Mouse (Mus musculus): ENCODE measurements around the gene Usp54.
A peak's percentile ranks its signal among the peaks of the same experiment; 100 is the strongest.
"Not testable (repeated sequence)": the region's sequence is repeated elsewhere in the genome, so short reads cannot be mapped to it uniquely, and the experiment has no call there.

Gene Usp54

DNA sequence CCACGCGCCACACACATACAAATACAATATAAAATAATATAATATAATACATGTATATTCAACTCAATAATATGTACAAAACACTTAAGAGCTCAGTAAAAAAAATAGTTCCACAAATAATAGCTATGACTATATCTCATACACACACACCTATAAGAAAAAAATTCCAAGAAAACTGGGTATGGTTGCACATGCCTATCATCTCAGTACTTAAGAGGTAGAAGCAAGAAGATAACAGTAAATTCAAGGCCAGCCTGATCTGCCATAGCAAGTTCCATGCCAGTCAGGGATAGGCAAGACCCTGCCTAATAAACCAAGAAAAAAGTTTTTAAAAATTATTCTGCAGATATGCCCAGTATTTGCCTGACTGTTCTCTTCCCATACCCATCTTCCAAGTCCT is 25.8 kb downstream of the Usp54 start:
- ATAC-seq (ENCODE audit: insufficient number of reproducible peaks, low FRiP score, low TSS enrichment): no peak

DNA sequence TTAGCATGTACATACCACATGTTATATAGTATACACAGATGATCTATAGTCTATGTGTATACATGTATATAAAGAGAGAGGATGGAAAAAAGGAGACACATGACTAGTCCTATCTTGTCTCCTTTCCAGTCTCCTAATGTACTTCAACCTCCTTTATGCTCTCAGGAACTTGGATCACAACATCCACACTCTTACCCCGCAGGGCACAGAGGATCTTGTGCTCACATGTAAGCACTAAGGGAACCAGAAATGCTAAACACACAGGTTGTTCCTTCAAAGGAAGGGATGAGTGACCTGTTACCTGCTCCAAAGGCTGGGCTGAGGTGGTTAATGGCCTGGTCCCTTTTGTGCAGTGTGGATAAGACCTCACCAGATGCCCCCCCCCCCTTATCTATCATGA is 28.0 kb downstream of the Usp54 start:
- no peak for ATAC-seq (ENCODE audit: insufficient number of reproducible peaks, low FRiP score, low TSS enrichment)

DNA sequence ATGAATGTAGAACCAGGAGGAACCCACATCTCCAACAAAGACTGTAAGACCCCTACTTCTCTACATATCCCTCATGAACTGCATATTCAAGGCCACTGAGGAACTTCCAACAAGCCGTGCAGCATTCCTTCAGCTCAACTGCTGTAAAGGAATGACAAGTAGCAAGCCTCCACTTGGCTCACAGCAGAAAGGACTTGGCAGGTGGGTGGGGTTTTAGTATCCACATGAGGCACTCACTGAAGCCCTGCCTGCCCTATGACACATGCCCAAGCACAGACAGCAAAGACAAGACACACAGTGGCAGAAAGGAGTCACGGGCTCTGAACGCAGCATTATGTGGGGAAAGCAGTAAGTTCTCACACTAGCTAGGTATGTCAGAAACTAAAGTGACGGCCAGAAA is 30.7 kb downstream of the Usp54 start:
- ATAC-seq (ENCODE audit: insufficient number of reproducible peaks, low FRiP score, low TSS enrichment): no peak

DNA sequence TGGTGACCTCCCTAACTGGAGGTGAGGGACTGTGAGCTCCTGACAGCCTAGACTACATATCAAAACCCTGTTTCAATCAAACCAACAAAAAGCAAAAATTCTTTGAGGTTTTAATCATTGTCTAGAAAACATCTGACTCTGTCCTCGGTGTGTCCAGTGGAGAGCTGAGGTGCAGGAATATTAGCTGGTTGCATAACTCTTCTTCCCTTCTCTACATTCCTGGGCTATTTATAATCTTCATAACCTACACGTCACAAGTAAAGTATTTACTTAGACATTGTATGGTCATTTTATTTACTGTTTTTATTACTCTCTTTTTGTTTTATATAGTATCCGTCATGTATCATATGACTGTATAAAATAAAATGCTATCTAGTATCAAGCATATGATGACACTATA is 31.3 kb downstream of the Usp54 start:
- no peak for ATAC-seq (ENCODE audit: insufficient number of reproducible peaks, low FRiP score, low TSS enrichment)

DNA sequence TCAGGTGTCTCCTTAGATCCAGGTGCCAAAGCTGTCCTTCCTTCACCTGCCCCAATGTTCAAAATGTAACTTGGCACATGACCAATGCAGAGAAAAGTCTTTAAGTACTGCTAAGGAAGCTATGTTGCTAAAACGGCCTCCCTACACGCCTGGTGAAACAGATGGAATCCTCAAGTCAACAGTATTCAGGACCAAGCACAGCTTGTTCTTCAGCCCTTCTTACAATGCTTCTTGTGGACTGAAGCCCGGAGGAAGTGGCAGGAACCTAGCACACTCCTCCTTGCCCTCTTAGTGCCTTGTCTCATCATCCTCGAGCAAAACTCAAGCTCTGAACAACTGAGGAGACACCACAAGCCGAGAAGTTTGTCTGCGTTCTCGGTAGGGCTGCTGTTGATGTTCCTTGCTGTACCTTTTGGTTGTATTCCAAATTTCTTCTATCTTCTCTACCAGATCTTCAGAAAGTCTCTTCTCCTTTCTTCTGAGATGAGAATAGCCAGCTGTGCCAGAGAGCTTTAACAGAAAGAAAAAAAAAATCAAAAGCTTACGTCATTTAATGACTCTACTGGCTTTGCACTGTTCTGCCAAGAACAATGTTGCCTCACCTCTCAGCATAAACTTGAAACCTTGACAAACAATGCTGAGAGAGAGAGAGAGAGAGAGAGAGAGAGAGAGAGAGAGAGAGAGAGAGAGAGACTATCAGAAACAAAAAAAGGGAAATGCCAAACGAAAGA is 33.3 kb downstream of the Usp54 start:
- ATAC-seq (ENCODE audit: insufficient number of reproducible peaks, low FRiP score, low TSS enrichment): no peak

DNA sequence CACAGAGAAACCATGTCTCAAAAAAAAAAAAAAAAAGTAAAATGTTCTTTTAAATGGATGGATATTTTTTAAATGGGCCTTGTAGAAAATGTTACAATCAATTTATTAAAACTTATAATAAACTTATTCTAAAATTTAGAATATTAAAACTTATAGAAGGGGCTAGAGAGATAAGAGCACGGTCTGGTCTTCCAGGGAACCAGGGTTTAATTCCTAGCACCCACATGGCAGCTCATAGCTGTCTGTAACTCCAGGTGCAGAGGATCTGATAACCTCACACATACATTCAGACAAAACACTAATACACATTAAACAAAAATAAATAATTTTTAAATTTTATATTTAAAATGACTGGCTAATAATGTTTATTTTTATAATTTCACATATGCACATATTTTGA is 39.6 kb downstream of the Usp54 start:
- ATAC-seq (ENCODE audit: insufficient number of reproducible peaks, low FRiP score, low TSS enrichment): no peak

DNA sequence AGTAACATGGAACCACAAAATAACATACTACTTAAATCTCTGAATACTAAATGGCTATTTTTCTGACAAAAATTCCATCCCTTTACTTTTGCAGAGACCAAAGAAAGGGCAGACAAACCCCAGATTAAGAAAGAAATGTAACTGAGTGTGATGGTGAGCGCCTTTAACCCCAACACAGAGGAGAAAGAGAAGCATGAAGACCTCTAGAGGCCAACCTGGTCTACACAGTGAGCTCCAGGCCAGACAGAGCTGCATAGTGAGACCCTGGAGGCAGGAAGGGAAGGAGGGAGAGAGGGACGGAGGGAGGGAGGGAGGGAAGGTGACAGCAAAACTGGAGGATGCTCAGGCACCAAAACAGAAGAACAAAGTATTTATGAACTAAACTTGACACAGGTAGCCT is 40.7 kb downstream of the Usp54 start:
- no peak for ATAC-seq (ENCODE audit: insufficient number of reproducible peaks, low FRiP score, low TSS enrichment)

DNA sequence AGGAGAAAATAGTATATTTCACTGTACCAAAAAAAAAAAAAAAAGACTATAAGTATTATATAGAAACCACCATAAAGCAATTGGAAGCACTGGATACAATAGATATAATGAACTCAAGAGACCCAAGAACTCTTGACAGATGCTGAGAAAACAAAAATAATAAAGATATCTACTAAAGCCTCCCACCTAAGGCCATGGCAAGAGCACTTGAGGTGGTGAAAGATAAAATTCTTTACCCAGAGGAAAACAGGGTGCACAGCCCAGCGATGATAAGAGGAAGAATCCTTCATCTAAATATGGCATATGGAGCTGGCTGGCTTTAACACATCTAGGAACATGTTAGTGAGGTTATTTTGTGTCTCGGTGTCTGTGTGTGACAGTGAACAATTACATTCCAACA is 41.3 kb downstream of the Usp54 start:
- ATAC-seq (ENCODE audit: insufficient number of reproducible peaks, low FRiP score, low TSS enrichment): no peak

DNA sequence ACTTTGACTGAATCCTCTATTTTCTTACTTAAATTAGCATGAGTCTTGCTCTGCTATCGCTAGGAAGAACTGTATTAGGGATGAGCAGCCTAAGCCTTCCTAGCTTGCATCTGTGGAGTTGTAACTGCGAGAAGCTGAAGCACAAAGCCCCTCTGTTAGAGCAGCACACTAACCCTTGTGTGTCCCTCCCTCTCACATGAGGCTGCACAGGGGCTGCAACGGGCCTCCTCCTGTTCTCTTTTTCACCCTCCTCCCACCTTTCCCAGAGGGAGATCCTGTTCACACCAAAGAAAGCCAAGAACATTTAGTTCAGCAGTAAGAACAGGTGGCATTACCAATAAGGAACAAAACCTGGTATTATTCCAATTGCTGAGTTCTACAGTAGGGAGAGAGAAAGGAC is 45.1 kb downstream of the Usp54 start:
- peak; percentile 56; the same call in 1 of the 2 replicates for ATAC-seq (ENCODE audit: insufficient number of reproducible peaks, low FRiP score, low TSS enrichment)

DNA sequence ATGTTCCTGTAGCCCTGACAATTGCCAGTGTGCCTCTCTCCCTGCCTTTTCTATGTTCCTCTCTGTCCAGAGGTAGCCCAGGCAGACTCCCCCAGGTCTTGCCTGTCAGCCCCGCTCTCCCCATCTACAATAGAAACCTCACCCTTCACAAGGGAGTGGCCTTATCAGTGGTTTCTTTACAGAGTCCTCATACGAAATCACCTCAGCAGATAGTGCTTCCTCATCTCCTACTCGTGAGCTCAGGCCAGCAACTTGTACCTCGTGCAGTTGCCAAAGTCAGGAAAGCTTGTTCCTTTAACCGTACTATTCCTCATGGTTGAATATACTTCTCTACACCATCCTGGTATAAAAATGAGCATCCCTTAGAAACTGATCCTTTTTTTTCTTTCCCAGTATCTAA is 53.4 kb downstream of the Usp54 start:
- no peak for ATAC-seq (ENCODE audit: insufficient number of reproducible peaks, low FRiP score, low TSS enrichment)

DNA sequence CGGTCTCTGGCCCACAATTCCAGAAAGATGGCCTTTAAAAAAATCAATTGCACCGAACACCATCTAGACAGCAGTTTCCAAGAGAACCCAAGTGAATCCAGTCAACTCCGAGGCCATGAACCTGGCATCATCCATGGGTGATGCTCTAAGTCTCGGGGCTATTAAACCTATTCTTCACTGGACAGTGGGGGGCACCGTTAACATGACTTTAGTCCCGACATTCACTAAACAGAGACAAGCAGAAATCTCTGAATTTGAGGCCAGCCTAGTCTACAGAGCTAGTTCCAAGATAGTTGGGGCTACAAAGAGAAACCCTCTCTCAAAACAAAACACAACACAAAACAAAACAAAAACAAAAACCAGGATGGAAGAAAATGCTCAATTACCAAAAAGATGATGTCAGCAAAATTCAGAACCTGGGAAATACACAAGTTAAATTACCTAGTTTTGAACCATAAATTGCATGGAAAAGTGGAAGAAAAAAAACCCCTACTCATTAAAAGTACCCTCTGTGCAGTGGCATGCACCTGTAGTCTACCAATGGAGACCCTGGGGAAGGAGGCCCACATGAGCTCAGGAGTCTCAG is 61.9 kb downstream of the Usp54 start:
- no peak for ATAC-seq (ENCODE audit: insufficient number of reproducible peaks, low FRiP score, low TSS enrichment)

DNA sequence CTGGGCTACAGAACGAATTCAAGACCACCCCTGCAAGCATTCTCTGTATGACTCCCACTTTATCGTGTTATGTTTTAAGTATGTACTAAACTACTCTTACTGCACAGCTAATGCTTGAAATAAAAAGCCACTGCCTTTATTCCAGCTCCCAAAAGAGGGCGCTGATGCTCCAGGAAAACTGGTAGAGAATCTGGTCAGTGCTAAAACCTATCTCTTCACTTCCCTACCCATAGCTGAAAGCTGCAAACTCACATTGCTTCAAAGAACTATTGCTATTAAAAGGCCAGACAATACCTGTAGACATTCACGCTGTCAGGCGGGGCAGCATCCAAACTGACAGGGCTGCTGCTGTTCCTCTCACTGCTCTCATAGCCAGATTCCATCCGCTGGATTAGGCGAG is 64.7 kb downstream of the Usp54 start:
- ATAC-seq (ENCODE audit: insufficient number of reproducible peaks, low FRiP score, low TSS enrichment): no peak

DNA sequence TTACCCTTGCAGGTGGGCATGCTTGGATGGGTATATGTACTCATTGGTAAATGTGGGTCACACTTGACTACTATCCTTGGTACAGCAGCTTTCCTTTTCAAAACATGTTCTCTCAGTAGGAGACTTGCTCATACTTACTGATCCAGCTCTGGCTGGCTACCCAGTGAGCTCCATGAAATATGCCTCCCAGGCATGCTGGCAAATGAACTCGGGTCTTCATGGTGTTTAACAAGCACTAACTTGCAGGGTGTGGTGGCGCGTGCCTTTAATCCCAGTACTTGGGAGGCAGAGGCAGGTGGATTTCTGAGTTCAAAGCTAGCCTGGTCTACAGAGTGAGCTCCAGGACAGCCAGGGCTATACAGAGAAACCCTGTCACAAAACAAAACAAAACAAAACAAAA is 67.7 kb downstream of the Usp54 start:
- ATAC-seq (ENCODE audit: insufficient number of reproducible peaks, low FRiP score, low TSS enrichment): not testable (repeated sequence)

DNA sequence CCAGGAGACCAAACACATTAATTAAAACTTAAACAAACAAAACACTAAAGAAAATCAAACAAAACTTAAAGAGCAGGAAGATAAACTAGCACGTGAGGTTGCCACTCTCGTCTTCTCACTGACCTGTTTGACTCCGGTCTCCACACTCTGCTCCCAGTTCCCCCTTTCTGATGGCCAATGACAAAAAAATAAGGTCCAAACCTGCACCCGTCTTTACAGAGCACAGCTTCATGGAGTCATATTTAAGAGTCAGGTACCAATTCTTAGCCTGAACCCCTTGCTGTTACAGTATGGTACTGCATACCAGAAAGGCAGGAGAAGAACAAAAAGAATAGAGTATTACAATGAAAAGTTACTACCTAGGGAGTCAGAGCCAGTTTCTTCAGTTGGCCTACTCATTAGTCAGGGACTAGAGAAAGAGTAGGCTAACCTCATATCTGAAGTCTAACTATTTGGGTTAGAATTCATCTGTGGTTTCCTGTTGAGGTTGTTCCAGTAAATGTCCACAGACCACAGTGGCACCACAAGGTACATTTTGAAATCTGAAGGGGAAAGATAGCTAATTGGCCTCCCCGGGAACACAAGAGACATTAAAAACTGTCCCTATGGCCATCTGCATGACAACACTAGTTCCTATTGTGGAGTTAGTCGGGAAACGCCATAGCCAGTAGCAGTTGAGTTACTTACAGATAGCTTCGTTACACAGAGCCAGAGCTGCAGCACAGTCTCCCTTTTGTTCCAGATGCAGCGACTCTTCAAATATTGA is 75.4 kb downstream of the Usp54 start:
- no peak for ATAC-seq (ENCODE audit: insufficient number of reproducible peaks, low FRiP score, low TSS enrichment)

DNA sequence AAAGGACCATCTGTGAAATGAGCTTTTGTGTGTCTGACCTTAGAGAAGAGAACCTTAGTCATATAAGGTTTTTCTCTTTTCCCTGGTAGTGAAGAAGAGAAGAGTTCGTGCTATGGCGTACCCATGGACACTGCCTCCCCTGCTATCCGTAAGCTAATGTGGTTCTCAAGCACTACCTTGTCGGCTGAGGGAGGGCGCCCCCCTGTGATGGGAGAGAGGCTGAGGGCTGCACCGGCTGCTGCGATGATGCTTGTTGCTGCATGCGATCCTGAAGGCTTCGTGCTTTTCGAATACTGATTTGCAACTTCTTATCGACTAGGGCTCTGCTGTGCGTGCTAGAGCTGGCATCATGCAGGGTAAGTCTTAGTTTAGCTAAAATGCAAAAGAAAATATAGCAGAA is 76.2 kb downstream of the Usp54 start:
- ATAC-seq (ENCODE audit: insufficient number of reproducible peaks, low FRiP score, low TSS enrichment): no peak

DNA sequence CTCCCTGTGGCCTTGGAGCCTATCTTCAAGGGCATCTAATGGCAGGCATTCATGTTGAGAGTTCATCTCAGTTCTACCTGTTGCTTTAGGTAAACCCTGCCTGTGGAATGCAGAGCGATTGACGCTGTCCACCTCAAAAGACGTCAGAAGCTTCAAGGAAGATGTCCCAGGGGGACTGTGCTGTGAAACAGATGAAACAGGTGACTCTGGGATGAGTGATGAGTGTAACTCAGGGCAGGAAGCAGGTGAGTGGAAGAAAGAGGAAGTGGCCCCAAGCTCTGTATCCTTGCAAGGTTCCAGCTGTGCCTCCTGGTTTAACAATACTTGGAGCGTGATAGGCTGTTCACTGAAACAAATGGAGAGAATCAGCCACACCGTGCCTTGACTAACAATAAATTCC is 79.0 kb downstream of the Usp54 start:
- ATAC-seq (ENCODE audit: insufficient number of reproducible peaks, low FRiP score, low TSS enrichment): no peak

DNA sequence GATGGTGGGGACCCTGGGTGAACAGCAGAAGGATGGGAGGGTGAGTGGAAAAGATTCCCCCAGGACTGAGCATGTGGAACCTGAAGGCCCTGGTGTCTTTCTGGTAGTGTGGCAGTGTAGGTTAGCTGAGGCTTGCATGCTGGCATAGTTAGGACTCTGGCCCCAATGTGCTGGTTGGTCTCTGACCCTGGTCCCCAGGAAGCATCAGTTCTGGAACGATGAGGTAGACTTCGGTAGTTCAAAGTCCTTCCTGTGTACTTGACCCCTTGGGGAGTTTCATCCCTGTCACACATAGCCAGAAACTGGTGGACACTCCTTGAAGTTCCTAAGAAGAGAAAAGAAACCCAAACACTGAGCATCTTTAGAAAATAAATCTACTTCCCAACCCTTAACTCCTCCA is 90.7 kb downstream of the Usp54 start:
- ATAC-seq (ENCODE audit: insufficient number of reproducible peaks, low FRiP score, low TSS enrichment): no peak

DNA sequence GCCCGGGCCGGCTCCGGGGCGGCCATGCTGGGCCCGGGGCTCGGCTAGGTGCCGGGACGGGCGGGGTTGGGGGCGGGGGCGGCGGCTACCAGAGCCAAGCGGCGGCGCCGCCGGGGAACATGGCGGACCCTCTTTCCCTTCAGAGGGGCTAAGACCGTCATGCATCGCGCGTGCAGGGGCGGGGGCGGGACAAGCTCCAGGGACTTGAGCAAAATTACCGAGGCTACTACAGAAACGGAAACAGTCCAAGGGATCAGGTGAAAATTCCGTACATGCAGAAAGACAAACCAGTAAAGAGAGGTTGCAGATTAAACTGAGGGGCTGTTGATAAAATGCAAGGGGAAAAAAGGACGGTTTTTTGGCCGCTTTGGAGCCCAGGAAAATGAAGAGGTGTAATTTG is 94.4 kb downstream of the Usp54 start, which contains the start of gene Ppp3cb:
Ppp3cb (minus strand) TSS at position 159 of the 400 bp plus-strand sequence.
- ATAC-seq (ENCODE audit: insufficient number of reproducible peaks, low FRiP score, low TSS enrichment): peak; percentile 86

DNA sequence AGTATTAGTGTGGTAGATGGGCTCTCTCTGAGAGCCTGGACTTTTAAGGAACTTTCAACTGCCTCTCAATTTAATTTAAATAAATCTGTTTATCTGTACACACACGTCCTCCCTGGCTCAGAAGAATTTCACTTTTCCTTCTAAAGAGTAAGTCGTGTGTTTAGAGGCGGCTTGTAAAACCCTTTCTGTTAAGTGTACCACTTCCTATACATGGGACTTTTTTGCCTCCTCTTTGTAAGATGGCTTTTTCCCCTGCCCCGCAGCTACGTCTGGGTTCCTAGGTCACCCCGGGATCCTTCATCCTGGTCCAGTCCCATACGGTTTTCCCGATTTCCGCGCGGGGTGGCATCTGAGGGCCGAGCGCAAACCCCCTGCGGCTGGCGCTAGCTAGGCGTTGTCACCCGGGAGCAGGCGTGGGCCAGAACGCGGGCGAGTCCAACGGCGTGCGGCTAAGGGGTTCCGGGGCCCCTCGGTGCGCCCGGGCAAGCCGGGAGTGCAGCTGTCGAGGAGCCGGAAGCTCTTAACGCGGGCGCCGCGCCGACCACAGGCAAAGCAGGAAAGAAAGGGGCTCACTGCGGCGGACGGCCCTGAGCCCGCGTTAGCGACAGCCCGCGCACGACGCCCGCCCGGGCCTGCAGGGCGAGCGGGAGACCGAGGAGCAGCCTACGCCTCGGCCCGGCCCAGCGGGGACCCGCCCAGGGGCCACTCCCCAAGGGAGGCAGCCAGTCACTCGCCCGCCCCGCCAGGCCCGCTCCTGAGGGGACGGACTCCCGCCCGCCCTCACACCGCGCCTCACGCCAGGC is 95.1 kb downstream of the Usp54 start:
- peak; percentile 72 for ATAC-seq (ENCODE audit: insufficient number of reproducible peaks, low FRiP score, low TSS enrichment)

DNA sequence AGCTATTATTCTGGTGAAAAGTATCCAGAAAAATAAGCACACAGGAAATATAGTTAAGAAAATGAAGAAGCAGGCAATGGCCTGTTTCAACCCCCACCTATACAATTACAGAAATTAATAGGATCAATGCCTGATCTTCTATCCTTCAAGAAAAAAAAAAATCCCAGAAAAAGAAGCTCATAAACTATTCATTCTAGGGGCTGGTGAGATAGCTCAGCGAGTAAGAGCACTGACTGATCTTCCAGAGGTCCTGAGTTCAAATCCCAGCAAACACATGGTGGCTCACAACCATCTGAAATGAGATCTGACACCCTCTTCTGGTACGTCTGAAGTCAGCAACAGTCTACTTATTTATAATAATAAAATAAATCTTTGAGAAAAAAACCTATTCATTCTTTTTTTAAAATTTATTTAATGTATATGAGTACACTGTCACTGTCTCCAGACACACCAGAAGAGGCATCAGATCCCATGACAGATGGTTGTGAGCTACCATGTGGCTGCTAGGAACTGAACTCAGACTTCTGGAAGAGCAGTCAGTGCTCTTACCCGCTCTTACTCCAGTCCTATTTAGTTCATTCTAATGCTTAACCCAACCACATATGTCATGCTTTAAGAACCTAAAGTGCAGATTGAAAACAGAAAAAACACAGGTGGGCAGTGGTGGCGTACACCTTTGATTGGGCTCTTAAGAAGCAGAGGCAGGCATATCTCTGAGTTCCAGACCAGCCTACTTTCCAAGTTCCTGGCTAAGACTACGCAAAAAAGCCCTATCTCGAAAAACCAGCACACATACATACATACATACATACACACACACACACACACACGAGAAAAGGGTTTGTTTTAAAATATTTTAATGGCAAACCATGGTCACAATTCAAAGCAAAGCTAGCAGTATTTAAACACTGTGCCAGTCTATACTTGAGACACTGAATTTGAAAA is 96.1 kb downstream of the Usp54 start:
- ATAC-seq (ENCODE audit: insufficient number of reproducible peaks, low FRiP score, low TSS enrichment): no peak

Measured in cerebellum, adult (tissue).